Mouse (Mus musculus) testis, adult 2 months (tissue): ENCODE results near the gene Gm28038.

ENCODE experiments used
- CTCF ChIP-seq: fragments of 200-500 bp; IDR thresholded peaks from 2 replicates; pipeline ENCODE4 v1.5.1; 2012; ENCODE audit warnings: low read depth, mild to moderate bottlenecking, inconsistent platforms, low read length, moderate library complexity; ENCODE audit not compliant: control insufficient read depth, insufficient read depth, insufficient replicate concordance
- POLR2A ChIP-seq: fragments of 200-500 bp; IDR thresholded peaks from 2 replicates; pipeline ENCODE4 v1.6.1; 2012; ENCODE audit warnings: low read depth, mild to moderate bottlenecking, inconsistent platforms, low read length, moderate library complexity; ENCODE audit not compliant: control insufficient read depth

GRCm38 (mm10) chr2:30281651-30282050 lies 808 bp downstream of the Gm28038 start:
- TF ChIP-seq POLR2A (no peak), CTCF (no peak)
